Mouse (Mus musculus) splenic B cell, adult 2 months (primary cell): ENCODE results near the gene Jak1.

Source experiments
- DNase-seq: peaks from one replicate; pipeline ENCODE4 v3.0.0-alpha.2; 2011; ENCODE audit warnings: low read depth, low spot score
- H3K27me3 ChIP-seq: 2 replicates; pipeline ENCODE4 v1.6.1; 2012; ENCODE audit warnings: mild to moderate bottlenecking, low read length, moderate library complexity, mixed read lengths; ENCODE audit not compliant: control insufficient read depth, poor library complexity, insufficient read depth, severe bottlenecking
- H3K36me3 ChIP-seq: 2 replicates; pipeline ENCODE4 v1.6.1; 2012; ENCODE audit warnings: mild to moderate bottlenecking, low read length, moderate library complexity, mixed read lengths; ENCODE audit not compliant: control insufficient read depth, poor library complexity, insufficient read depth, severe bottlenecking

Jak1 gene

DNA sequence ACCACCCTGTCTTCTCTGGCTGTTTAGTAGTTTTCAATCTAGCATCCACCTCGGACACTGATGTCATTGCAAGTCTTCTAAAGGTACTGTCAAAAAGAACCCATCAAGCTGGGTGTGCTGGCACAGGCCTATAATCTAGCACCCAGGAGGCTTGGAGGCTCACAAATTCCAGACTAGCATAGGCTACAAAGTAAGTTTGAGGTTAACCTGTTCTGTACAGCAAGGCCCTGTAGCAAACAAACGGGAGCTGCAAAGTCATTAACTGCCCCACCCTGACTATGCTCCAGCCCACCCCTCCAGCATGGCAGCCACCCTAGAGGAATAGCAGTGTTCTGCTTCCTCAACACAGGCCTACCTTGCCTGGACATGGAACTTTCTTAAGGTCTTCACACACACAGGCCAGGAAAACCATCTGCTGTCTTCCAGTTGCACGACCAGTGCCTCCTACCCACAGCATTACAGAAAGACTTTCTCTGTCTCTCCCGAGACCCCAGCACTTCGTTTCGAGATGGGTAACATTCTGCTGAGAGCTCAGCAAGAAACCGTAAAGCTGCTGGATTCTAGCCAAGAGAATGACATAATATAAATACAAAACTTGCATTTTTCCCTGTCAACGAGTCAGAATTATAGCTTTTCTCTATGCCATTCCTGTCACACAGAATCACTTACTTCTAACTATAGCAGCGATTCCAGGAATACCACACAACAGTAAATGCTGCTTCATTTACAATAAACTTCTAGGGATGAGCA, 67.5 kb downstream of the Jak1 start:
- no peak for DNase-seq
- no peaks in the 10 kb centered on the region for H3K36me3 ChIP-seq

DNA sequence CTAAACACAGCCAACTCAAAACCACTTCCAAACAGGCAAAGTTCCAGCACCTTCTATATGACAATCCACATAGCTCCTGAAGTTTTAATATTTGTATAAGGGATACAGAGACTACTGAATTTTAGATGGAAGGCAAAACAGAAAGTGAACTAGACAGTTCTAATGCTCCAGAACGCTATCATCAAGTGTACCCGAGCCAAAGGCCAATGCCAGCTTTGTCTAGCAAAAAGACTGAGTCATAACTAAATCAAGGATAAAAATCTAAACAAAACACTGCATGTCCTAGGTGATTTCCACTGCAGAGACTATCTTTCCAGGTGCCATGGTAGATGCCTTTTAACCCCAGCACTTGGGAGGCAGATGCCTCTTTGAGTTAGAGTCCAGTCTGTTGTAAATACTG, 68.7 kb downstream of the Jak1 start:
- H3K27me3 ChIP-seq: no peaks in the 10 kb centered on the region
- DNase-seq: no peak

More for the DNA sequence above, 67.5 kb downstream of the Jak1 start:
- H3K27me3 ChIP-seq: no peaks in the 10 kb centered on the region

DNA sequence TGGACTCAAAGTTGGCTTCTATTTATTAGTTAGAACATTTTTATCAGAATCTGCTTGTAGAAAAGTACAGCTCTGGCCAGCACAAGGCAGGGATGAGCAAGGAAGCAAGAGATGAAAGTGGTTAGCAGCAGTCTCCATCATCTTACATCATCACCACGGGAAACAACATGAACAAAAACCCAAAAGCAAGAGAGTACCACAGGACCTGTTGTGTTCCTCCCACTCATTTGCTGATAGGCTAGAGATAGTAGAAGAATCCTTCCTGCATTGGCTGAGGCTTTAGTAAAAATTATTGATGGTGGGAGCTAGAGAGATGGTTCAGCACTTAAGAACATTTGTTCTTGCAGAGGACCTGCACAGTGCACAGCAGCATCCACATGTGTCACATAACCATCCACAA, 70.9 kb downstream of the Jak1 start:
- no peak for DNase-seq
- H3K27me3 ChIP-seq: no peaks in the 10 kb centered on the region
- no peaks in the 10 kb centered on the region; the same call in none of the 2 replicates for H3K36me3 ChIP-seq

More for the DNA sequence above, 68.7 kb downstream of the Jak1 start:
- H3K36me3 ChIP-seq: no peaks in the 10 kb centered on the region

DNA sequence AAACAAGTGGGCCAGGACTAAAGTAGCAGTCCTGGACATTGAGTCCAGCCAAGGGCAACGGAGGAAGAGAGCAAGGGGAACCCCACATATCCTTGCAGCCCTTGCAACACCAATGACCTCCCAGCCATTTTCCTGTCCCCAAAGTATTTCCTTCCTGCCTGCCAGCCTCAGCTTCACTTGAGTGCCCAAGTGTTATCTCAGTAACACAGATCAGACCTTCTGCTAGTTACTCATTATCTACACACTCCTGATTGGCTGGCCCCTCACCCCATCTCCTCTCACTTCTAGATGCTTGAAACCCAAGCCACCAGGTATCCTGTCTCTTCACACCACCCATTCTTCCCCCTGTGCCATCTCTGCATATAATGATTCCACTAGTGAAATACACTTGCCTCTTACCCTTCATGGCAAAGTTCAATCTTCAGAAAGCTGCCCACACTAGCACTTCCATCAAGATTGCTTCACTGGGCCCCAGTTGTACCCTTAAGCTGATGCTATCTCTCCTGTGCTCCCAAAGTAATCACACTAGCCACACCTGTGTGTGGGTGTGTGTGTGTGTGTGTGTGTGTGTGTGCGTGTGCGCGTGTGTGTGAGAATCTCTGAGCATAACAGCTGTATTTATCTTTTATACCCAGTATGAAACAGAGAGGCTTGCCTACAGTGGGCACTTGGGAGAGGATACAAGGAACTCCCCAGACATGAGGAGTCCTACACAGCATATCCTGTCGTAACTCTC, 72.7 kb downstream of the Jak1 start:
- peak; percentile 76 for DNase-seq
- peaks cover 3% of the 10 kb centered on the region for H3K36me3 ChIP-seq

DNA sequence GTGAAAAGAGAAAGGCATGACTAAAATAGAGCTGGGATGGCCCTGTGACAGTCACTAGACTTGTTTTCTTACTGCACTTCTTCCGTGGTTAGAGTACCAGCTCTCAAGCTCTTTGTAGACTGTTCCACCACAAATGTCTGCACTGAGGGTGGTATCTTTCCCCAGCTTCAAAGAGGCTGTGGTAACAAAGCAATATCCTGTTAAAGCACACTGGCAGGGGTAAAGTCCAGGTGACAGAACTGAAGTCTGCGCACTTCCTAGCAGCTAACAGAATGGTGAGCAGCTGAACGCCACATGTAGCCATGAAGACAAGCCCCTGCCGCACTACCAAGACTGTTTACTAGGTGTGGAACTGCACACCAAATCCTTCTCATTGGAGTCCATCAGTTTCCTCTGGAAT, 77.7 kb downstream of the Jak1 start:
- H3K36me3 ChIP-seq: peaks cover 13% of the 10 kb centered on the region
- no peaks in the 10 kb centered on the region for H3K27me3 ChIP-seq
- DNase-seq: no peak

More for the DNA sequence above, 72.7 kb downstream of the Jak1 start:
- no peaks in the 10 kb centered on the region for H3K27me3 ChIP-seq

DNA sequence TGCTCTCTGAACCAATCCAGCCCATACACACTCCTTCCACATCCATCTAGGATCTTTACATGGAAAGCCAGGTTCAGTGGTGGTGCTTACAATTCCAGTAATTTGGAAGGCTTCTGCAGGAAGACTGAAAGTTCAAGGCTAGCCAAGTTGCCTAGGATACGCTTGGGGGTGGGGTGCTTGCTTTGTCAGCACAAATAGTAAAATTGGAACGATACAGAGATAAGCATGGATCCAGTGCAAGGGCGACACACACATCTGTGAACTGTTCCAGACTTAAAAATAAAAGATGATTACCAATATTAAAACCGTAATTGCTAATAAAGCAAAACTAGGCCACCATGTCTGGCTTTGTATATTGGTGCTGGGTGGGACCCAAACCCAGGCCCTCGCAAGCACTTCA, 78.5 kb downstream of the Jak1 start:
- no peak for DNase-seq
- no peaks in the 10 kb centered on the region for H3K27me3 ChIP-seq
- H3K36me3 ChIP-seq: peaks cover 13% of the 10 kb centered on the region

DNA sequence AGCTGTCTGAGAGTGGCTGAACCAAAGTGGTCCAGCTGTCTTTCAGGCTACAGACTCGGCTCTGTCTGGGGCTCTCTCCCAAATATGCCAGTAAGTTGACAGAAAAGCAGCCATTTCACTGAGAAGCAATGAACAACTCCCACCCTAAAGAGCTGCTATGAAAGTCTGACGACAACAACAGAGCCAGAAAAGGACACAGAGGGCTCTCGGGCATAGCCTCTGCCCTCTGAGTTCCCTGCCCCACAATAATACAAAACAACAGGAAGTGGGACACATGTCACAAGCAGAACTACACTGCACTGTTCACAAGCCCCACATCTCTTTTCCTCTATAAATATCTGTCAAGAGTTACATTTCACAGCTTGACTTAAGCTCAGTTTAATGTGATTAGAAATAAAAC, 79.9 kb downstream of the Jak1 start:
- peak; percentile 54 for DNase-seq
- peaks cover 13% of the 10 kb centered on the region for H3K36me3 ChIP-seq

DNA sequence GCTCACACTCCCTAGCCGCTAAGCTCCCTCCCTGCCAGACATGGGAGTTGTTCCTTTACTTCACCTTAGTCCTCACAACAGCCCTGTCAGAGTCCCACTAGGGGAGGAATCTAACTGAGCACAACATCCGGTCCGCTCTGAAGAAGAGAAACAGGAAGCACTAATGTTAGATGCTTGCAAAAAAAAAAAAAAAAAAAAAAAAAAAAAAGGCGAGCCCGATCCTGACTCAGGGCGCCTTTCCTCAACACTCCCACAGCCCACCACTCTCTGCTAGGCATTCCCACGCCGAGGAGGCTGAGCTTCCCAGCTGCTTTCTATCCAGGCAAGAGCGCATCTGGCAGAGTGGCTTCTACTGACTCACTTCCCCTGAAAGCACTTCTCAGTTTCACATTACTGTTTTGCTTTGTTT, 82.5 kb downstream of the Jak1 start:
- Histone ChIP-seq H3K36me3 (peaks cover 9% of the 10 kb centered on the region), H3K27me3 (no peaks in the 10 kb centered on the region)
- DNase-seq: peak; percentile 66

More for the DNA sequence above, 79.9 kb downstream of the Jak1 start:
- H3K27me3 ChIP-seq: no peaks in the 10 kb centered on the region

DNA sequence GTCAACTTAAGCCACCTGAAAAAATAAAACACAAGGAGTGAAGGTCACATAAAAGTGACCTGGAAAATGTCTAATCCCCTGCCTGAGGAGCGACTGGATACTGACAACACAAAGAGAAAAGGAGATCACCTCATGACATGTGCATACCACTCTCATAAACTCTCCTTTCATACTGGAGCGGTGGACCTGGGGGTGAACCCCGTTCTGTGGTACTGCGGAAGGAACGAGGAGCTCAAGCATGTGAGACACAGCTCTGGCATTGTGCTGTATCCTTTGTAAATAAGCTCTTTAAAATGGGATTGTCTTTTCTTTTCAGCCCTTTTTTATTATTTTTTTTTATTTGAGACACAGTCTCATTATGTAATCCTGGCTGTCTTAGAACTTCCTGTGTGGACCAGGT, 84.4 kb downstream of the Jak1 start:
- no peak for DNase-seq
- peaks cover 11% of the 10 kb centered on the region for H3K36me3 ChIP-seq
- H3K27me3 ChIP-seq: no peaks in the 10 kb centered on the region

DNA sequence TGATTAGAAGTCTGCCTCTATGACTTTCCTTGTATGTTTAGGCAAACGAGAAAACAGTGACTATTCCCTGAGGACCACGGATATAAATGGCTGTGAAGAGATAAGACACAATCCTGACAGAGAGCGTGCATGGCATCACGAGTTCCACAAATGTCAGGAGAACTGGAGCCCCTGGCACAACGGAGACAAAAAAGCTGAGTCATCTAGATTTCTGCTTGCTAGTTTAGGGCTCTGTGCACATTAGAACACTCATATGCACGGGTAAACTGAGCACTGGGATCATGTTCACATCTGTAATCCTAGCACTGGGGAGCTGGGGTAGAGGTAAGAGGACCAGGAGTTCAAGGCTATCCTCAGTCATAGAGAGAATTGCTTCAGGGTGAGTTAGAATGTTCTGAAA, 85.2 kb downstream of the Jak1 start:
- no peak for DNase-seq
- peaks cover 13% of the 10 kb centered on the region for H3K36me3 ChIP-seq

DNA sequence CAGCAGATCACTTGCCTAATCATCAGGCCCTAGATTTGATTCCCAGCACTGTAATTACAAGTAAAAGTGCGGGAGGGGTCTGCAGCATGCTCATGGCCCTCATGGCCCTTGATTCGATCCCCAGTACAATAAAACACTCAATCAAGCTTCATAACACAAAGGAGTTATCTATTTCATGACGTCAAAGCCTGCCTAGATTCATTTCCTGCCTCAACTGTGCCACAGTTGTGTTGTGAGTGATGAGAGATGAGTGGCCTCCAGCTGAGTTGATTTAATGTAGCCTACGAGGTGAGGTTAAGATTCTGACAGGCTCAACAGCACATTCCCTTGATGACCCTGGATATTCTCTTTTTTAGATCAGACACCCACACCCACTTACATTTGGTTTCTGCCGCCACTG, 86.0 kb downstream of the Jak1 start:
- DNase-seq: no peak
- no peaks in the 10 kb centered on the region for H3K27me3 ChIP-seq
- peaks cover 15% of the 10 kb centered on the region for H3K36me3 ChIP-seq

More for the DNA sequence above, 85.2 kb downstream of the Jak1 start:
- H3K27me3 ChIP-seq: no peaks in the 10 kb centered on the region

DNA sequence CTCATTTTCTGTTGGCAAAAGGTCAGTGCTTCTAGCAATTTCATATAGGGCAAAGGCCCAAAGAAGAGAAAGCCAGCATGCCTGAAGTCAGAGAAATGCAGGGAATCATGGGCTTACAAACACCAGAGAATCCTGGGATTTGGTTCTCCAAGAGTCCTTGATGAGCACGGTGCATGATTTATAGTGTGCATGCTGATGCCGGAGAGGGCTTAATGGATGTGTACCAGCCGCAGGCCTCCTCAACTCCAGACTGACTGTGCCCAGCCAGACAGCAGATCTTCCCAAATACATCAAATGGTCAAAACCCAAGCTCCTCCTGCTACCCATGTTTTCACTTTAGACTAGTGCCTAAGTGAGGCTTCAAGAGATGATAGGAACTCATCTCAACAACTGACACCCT, 87.3 kb downstream of the Jak1 start:
- no peak for DNase-seq
- peaks cover 10% of the 10 kb centered on the region for H3K36me3 ChIP-seq

DNA sequence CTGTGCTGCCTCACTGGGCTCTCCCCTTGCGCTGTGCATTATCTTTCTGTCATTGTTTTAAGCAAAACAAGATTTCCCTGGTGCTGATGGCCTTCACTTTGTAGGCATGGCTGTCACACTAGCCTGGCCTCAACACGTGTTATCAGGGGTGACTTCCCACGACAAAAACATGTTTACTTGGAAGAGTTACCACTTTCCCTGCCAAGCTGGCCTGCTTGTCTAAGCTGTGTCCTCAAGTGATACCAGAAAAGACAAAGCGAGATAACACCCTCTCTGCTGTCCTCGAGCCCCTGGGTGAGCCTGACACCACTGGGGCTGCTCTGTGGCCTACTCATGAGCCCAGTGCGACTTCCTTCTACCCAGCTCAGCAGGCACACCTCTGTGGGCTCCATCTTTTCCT, 89.0 kb downstream of the Jak1 start:
- DNase-seq: no peak
- H3K27me3 ChIP-seq: no peaks in the 10 kb centered on the region
- peaks cover 10% of the 10 kb centered on the region for H3K36me3 ChIP-seq

More for the DNA sequence above, 87.3 kb downstream of the Jak1 start:
- no peaks in the 10 kb centered on the region for H3K27me3 ChIP-seq

DNA sequence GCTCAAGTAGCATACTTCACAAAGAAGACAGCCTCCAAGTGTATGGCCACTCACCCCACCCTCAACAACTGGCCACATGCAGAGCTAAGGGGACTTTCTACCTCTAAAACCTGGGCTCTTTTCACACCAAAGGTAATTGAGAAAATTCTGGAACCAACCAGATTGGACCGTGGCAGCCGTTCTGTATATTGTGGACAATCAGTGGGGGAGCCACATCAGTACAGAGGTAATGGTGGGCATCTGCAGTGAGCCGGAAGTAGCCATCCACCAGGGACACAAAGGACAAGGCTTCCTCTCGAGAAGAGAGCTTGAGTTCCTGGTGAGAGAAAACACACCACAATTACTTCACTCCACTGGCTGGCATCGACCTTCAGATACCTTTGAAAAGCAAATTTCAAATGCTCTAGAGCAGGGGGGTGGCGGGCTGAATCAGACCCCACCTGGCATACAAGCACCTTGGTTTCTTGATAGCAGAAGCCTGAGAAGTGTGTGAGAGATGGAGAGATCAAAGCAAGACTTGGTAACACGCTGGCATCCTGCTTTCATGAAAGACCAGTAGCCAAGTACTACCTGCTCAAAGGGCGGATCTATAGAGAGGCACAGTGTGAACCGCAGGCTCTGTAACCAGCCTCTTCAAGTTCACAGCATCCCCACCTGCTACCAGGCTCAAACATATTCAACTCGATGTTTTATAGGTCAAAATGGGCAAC, 90.0 kb downstream of the Jak1 start:
- H3K27me3 ChIP-seq: no peaks in the 10 kb centered on the region
- peaks cover 10% of the 10 kb centered on the region for H3K36me3 ChIP-seq
- DNase-seq: no peak

DNA sequence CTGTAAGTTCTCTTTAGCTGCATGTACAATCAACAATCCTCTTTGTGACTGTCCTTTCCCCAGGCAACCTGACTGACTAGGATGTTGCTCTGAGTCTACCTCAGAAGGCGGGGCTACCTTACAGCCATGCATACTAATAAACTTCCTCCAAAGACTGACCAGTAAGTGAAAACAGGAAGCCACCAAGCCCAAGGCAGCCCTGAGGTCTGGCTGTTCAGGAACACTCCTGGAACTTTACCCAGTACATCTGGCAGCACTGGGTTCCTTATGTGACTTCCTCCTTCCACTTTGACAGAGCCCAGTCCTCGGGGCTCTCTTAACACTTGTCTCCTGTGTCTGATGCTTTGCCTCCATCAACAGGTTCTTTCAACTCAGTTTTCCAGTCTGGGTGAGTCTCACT, 92.3 kb downstream of the Jak1 start:
- DNase-seq: peak; percentile 56
- Histone ChIP-seq H3K27me3 (no peaks in the 10 kb centered on the region), H3K36me3 (peaks cover 12% of the 10 kb centered on the region)
